Mouse (Mus musculus) heart, embryonic 10.5 days (tissue): ENCODE results near the gene Abca16. TPM values are rescaled to one million over a fixed set of nuclear protein-coding genes. Genes with fewer than 3 reads are reported as not detected.

Experiments
- polyA plus RNA-seq: library from polyadenylated mRNA; unstranded; fragments of >200 nt; fragmentation: Nextera tagmentation; extraction: Ambion mirVana; gene quantifications from 2 replicates; pipeline ENCODE4 v1.2.1, GENCODE M21; 2016

Gene Abca16
- polyA plus RNA-seq, 1 experiment from 2014 or later: not detected

Other genes starting within 250 kb of the Abca16 start
- gene Anks4b, start 235.8 kb upstream of the Abca16 start, polyA plus RNA-seq: 0.06 TPM in 1 of 2 replicates, not detected in the other
- 2.3 and 5.5 TPM in 2 replicates for gene Crym, start 207.5 kb upstream of the Abca16 start, polyA plus RNA-seq
- gene Abca14, start 205.7 kb upstream of the Abca16 start, polyA plus RNA-seq: 0.15 TPM in 1 of 2 replicates, not detected in the other
- not detected in 2 replicates for gene Abca15, start 81.0 kb upstream of the Abca16 start, polyA plus RNA-seq
- gene Uqcrc2, start 225.5 kb downstream of the Abca16 start, polyA plus RNA-seq: 310 and 390 TPM in 2 replicates